Mouse (Mus musculus) megakaryocyte, embryonic 14.5 days (primary cell): Measurements from ENCODE around the gene Cct2.

Experiments
- FLI1 ChIP-seq: IDR thresholded peaks from 2 replicates; pipeline ENCODE4 v1.6.1; 2012; ENCODE audit warnings: low read length, inconsistent platforms, mixed read lengths
- GATA1 ChIP-seq: IDR thresholded peaks from 3 replicates; pipeline ENCODE4 v1.6.1; 2012; ENCODE audit warnings: mixed read lengths, low read length, inconsistent platforms, borderline replicate concordance

GRCm38 (mm10) chr10:117073176-117073575 lies 9.6 kb upstream of the Cct2 start:
- TF ChIP-seq GATA1 (no peak), FLI1 (no peak)
